Mouse (Mus musculus) neural tube, embryonic 13.5 days (tissue): Measurements from ENCODE around the gene Asic2. TPM values are rescaled to one million over a fixed set of nuclear protein-coding genes. Genes with fewer than 3 reads are reported as not detected.

ENCODE experiments used
- ATAC-seq: fragments of 200-750 bp; cut with Nextera tagmentation; 2 replicates; pipeline ENCODE4 v1.8.0; 2017; ENCODE audit warnings: low read depth, mild to moderate bottlenecking, moderate TSS enrichment, moderate library complexity
- H3K27ac ChIP-seq: fragments of 300-500 bp; sonication (generic); replicated peaks from 2 replicates; pipeline ENCODE4 v1.5.1; 2015; ENCODE audit warnings: moderate library complexity, mild to moderate bottlenecking, inconsistent platforms
- H3K27me3 ChIP-seq: fragments of 300-500 bp; sonication (generic); 2 replicates; pipeline ENCODE4 v1.6.1; 2015; ENCODE audit warnings: mild to moderate bottlenecking, inconsistent platforms
- H3K36me3 ChIP-seq: fragments of 300-500 bp; sonication (generic); 2 replicates; pipeline ENCODE4 v1.6.1; 2015; ENCODE audit warnings: mild to moderate bottlenecking, inconsistent platforms
- H3K4me1 ChIP-seq: fragments of 300-500 bp; sonication (generic); replicated peaks from 2 replicates; pipeline ENCODE4 v1.6.1; 2015; ENCODE audit warnings: inconsistent platforms
- H3K4me2 ChIP-seq: fragments of 300-500 bp; sonication (generic); 2 replicates; pipeline ENCODE4 v1.6.1; 2015; ENCODE audit warnings: inconsistent platforms, mild to moderate bottlenecking, moderate library complexity
- H3K4me3 ChIP-seq: fragments of 300-500 bp; sonication (generic); 2 replicates; pipeline ENCODE4 v1.5.1; 2015; ENCODE audit warnings: mild to moderate bottlenecking, inconsistent platforms
- H3K9ac ChIP-seq: fragments of 300-500 bp; sonication (generic); 2 replicates; pipeline ENCODE4 v1.6.1; 2015; ENCODE audit warnings: moderate library complexity, mild to moderate bottlenecking, inconsistent platforms
- H3K9me3 ChIP-seq: fragments of 300-500 bp; sonication (generic); 2 replicates; pipeline ENCODE4 v1.6.1; 2016; ENCODE audit warnings: inconsistent platforms
- WGBS: fragments of 180-500 bp; shearing (Covaris S2); methylation state at CpG from one replicate; pipeline ENCODE4 v1.1.7; 2015; 5-methylcytosine and 5-hydroxymethylcytosine counted together
- polyA plus RNA-seq: library from polyadenylated mRNA; unstranded; fragments of >200 nt; fragmentation: Nextera tagmentation; extraction: Ambion mirVana; gene quantifications from 2 replicates; pipeline ENCODE4 v1.2.1, GENCODE M21; 2015

Gene Asic2
- polyA plus RNA-seq, 1 experiment from 2014 or later: 9.1 TPM

DNA sequence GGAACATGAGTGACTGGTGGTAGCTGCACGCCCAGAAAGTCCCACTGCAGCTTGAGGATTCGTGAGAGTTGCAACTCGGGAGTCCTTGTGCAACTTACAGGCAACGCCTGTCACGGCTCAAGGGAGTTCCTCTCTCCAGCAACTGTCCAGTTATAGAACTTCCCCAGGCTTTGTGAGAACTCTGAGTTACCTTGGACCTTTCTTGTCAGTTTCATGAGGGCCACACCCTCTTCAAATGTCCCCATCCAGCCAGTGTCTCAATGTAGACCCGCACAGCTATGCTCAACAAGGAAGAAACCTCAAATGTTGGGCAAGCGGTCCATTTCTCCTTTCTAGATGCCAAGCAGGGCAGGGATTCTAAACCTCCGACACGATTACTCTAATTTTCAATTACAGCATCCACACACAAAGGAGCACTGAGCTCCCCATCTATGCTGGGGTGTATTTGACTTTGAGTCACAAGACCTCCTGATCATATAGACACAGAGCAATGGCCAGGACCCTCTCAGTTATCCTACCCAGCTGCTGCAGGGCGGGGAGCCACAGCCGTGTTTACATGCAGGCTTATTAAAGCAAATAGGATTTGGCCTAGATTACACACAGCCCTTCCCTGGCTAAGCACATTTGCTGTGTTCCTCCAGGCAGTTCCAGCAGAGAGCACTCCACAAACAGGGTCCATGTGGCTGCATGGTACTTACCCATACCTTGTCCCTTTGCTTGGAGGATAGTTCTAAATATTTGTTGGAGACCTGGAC, 161.2 kb downstream of the Asic2 start:
- ATAC-seq: no peak
- no peaks in the 10 kb centered on the region for H3K9me3 ChIP-seq
- H3K4me3 ChIP-seq: no peak overlapping the region
- 90% methylated on average over 11 of the region's 11 CpGs for WGBS
- H3K27me3 ChIP-seq: no peaks in the 10 kb centered on the region
- H3K36me3 ChIP-seq: no peaks in the 10 kb centered on the region
- H3K9ac ChIP-seq: no peak overlapping the region
- no peaks in the 10 kb centered on the region; the same call in 1 of the 2 replicates for H3K4me1 ChIP-seq
- H3K4me2 ChIP-seq: no peak overlapping the region
- H3K27ac ChIP-seq: no peak overlapping the region

- H3K9ac ChIP-seq: no peak overlapping the region
- H3K4me1 ChIP-seq: no peaks in the 10 kb centered on the region; the same call in 1 of the 2 replicates
- 23% methylated on average over 2 of the region's 2 CpGs for WGBS
- no peak overlapping the region for H3K4me3 ChIP-seq
- no peaks in the 10 kb centered on the region for H3K9me3 ChIP-seq
- no peak for ATAC-seq
- H3K27me3 ChIP-seq: 0 out of 2 replicates have a peak, but pooled peaks cover 2% of the 10 kb centered on the region
- no peak overlapping the region for H3K4me2 ChIP-seq
- no peak overlapping the region for H3K27ac ChIP-seq
- no peaks in the 10 kb centered on the region for H3K36me3 ChIP-seq
These were observed 164.7 kb downstream of the Asic2 start for GRCm38 (mm10) chr11:81803544-81803943.

GRCm38 (mm10) chr11:81802614-81803013, 165.6 kb downstream of the Asic2 start:
- Histone ChIP-seq H3K9ac (no peak overlapping the region), H3K4me2 (no peak overlapping the region), H3K9me3 (no peaks in the 10 kb centered on the region), H3K4me3 (no peak overlapping the region), H3K27ac (no peak overlapping the region), H3K36me3 (no peaks in the 10 kb centered on the region), H3K27me3 (0 out of 2 replicates have a peak, but pooled peaks cover 2% of the 10 kb centered on the region), H3K4me1 (no peaks in the 10 kb centered on the region; the same call in 1 of the 2 replicates)
- 50% methylated on average over 1 of the region's 1 CpGs for WGBS
- no peak for ATAC-seq

GRCm38 (mm10) chr11:81800899-81801298, 167.4 kb downstream of the Asic2 start:
- no peak for ATAC-seq
- no peak overlapping the region for H3K4me2 ChIP-seq
- H3K36me3 ChIP-seq: no peaks in the 10 kb centered on the region
- no peak overlapping the region for H3K9ac ChIP-seq
- no peak overlapping the region for H3K4me3 ChIP-seq
- peaks cover 10% of the 10 kb centered on the region; the same call in 1 of the 2 replicates for H3K27me3 ChIP-seq
- WGBS: 82% methylated on average over 4 of the region's 4 CpGs
- no peaks in the 10 kb centered on the region for H3K9me3 ChIP-seq
- H3K4me1 ChIP-seq: peaks cover 7% of the 10 kb centered on the region
- H3K27ac ChIP-seq: no peak overlapping the region

GRCm38 (mm10) chr11:81793588-81793987, 174.7 kb downstream of the Asic2 start:
- 62% methylated on average over 2 of the region's 2 CpGs for WGBS
- no peak overlapping the region for H3K4me3 ChIP-seq
- H3K27ac ChIP-seq: no peak overlapping the region
- ATAC-seq: no peak
- peaks cover 7% of the 10 kb centered on the region for H3K4me1 ChIP-seq
- H3K36me3 ChIP-seq: no peaks in the 10 kb centered on the region
- H3K27me3 ChIP-seq: peaks cover 13% of the 10 kb centered on the region; the same call in 1 of the 2 replicates
- no peak overlapping the region for H3K9ac ChIP-seq
- no peaks in the 10 kb centered on the region for H3K9me3 ChIP-seq
- no peak overlapping the region for H3K4me2 ChIP-seq

- ATAC-seq: no peak
- Histone ChIP-seq H3K9ac (no peak overlapping the region), H3K27ac (no peak overlapping the region), H3K4me2 (no peak overlapping the region), H3K36me3 (no peaks in the 10 kb centered on the region), H3K9me3 (no peaks in the 10 kb centered on the region), H3K4me3 (no peak overlapping the region), H3K27me3 (peaks cover 8% of the 10 kb centered on the region; the same call in 1 of the 2 replicates), H3K4me1 (peaks cover 1% of the 10 kb centered on the region)
- WGBS: 79% methylated on average over 1 of the region's 1 CpGs
These were observed 176.7 kb downstream of the Asic2 start for GRCm38 (mm10) chr11:81791579-81791978.

DNA sequence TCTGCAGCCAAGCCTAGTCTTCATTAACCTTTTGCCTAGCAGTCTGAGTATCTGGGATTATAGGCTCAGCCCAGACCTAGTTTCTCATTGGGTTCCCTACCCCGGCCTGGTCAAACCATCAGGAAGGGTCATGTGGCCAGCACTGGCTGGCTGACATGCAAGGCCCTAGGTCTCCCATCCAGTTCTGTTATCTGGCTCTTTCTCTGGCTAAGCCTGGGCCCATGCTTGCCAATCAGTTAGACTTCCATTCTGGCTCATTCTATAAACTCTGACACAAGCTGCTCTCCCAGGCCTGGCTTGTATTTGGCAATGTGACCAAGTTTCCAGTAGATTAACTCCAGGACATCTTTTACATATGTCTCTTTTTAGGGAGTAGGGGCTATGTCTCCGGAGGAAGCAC, 187.7 kb downstream of the Asic2 start:
- 84% methylated on average over 2 of the region's 2 CpGs for WGBS
- Histone ChIP-seq H3K4me3 (no peak overlapping the region), H3K9me3 (no peaks in the 10 kb centered on the region), H3K9ac (no peak overlapping the region), H3K27me3 (peaks cover 47% of the 10 kb centered on the region), H3K27ac (no peak overlapping the region), H3K36me3 (no peaks in the 10 kb centered on the region), H3K4me2 (no peak overlapping the region), H3K4me1 (0 out of 2 replicates have a peak, but pooled peaks cover 5% of the 10 kb centered on the region)
- no peak for ATAC-seq

GRCm38 (mm10) chr11:81779881-81780280, 188.4 kb downstream of the Asic2 start:
- 80% methylated on average over 7 of the region's 7 CpGs for WGBS
- no peak overlapping the region for H3K27ac ChIP-seq
- no peaks in the 10 kb centered on the region for H3K36me3 ChIP-seq
- 0 out of 2 replicates have a peak, but pooled peaks cover 5% of the 10 kb centered on the region for H3K4me1 ChIP-seq
- no peak overlapping the region for H3K4me2 ChIP-seq
- no peaks in the 10 kb centered on the region for H3K9me3 ChIP-seq
- H3K9ac ChIP-seq: no peak overlapping the region
- H3K27me3 ChIP-seq: peaks cover 54% of the 10 kb centered on the region
- no peak for ATAC-seq
- no peak overlapping the region for H3K4me3 ChIP-seq

GRCm38 (mm10) chr11:81771195-81771895, 196.9 kb downstream of the Asic2 start:
- ATAC-seq: peak; percentile 78
- H3K4me1 ChIP-seq: peaks cover 11% of the 10 kb centered on the region
- no peak overlapping the region for H3K4me3 ChIP-seq
- H3K9me3 ChIP-seq: no peaks in the 10 kb centered on the region
- peaks cover 60% of the 10 kb centered on the region for H3K27me3 ChIP-seq
- 3% methylated on average over 7 of the region's 7 CpGs for WGBS
- no peak overlapping the region for H3K9ac ChIP-seq
- peak overlapping the region; percentile 43 for H3K27ac ChIP-seq
- H3K36me3 ChIP-seq: no peaks in the 10 kb centered on the region
- no peak overlapping the region for H3K4me2 ChIP-seq

DNA sequence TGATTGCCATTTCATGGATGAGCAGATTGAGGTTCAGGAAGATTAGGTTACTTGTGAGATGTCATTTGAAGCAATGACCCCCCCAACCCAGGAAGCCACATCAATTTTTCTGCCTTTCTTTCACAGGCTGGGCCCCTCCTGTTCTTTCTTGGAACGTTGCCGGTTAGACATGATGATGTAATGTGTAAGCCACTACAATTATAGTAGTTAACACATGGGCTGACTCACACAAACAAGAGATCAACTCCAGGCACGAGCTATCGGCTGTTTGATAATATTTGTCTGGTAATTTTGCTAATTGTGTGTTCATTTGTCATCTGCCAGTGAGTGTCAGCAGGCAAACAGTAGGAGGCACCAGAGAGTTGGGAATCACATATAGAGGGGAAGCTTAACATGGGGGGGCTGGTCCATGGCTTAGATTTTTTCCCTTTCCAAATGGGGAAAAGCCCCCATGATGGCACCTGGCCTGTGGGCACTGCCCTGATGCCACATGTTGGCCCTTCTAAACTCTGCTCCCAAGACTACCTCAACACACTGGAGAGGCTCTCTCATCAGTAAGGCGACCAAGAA, 198.5 kb downstream of the Asic2 start:
- Histone ChIP-seq H3K9me3 (no peaks in the 10 kb centered on the region), H3K27me3 (peaks cover 57% of the 10 kb centered on the region), H3K27ac (no peak overlapping the region), H3K4me2 (no peak overlapping the region), H3K36me3 (no peaks in the 10 kb centered on the region), H3K4me1 (peaks cover 12% of the 10 kb centered on the region), H3K9ac (no peak overlapping the region), H3K4me3 (no peak overlapping the region)
- no peak for ATAC-seq
- 65% methylated on average over 5 of the region's 5 CpGs for WGBS

DNA sequence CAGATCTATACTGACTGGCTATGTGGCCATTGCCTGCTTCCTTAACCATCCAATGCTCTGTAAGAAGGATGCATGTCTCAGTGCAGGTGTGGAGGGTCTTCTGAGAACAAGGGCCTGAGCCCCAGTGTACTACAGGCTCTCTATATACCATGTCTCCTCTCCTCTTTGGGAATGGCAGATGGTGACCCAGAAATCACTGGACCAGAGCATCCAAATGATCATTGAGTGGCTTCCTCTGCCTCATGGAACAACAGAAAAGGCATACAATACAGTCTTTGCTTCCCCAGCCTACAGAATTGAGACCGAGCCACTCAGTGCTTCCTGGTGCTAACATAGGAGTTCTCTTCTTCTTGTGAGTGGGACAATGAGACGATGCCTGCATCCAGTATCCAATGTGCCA, 200.0 kb downstream of the Asic2 start:
- ATAC-seq: no peak
- Histone ChIP-seq H3K4me2 (no peak overlapping the region), H3K36me3 (no peaks in the 10 kb centered on the region), H3K9me3 (no peaks in the 10 kb centered on the region), H3K4me3 (no peak overlapping the region), H3K27ac (no peak overlapping the region), H3K4me1 (peaks cover 17% of the 10 kb centered on the region), H3K27me3 (peaks cover 51% of the 10 kb centered on the region), H3K9ac (no peak overlapping the region)
- 93% methylated on average over 2 of the region's 2 CpGs for WGBS

GRCm38 (mm10) chr11:81767781-81768180, 200.5 kb downstream of the Asic2 start:
- Histone ChIP-seq H3K4me1 (peaks cover 17% of the 10 kb centered on the region), H3K9ac (no peak overlapping the region), H3K4me2 (no peak overlapping the region), H3K27ac (no peak overlapping the region), H3K36me3 (no peaks in the 10 kb centered on the region), H3K9me3 (no peaks in the 10 kb centered on the region), H3K27me3 (peaks cover 49% of the 10 kb centered on the region), H3K4me3 (no peak overlapping the region)
- WGBS: 70% methylated on average over 1 of the region's 1 CpGs
- peak; percentile 36; the same call in 1 of the 2 replicates for ATAC-seq
